Mouse (Mus musculus): ENCODE data around the gene Adgrg6. TPM values are rescaled to one million over a fixed set of nuclear protein-coding genes. Genes with fewer than 3 reads are reported as not detected.
A peak's percentile ranks its signal among the peaks of the same experiment; 100 is the strongest.

The Adgrg6 gene
- total RNA-seq, 2 experiments from 2014 or later: 2.9 to 3.2 TPM

DNA sequence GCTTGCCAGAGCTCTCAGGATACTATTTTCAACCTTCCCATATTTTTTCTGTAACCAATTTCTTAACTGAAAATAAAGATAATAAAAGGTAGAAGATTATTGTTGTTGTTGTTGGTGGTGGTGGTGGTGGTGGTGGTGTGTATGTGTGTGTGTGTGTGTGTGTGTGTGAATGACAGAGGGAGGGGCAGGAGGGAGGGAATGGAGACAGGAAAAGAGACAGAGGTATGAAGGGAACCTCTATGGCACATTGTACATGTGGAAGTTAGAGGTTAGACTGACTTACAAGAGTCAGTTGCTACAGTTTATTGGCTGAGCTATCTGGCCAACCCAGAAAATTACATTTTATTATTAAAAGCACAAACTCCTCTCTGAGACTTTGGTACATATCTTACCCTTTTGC lies 49.8 kb downstream of the Adgrg6 start:
- DNase-seq (ENCODE audit: low spot score in 2 of 2): no peak
- intact Hi-C loops (cut with DNase I): no loop called here

DNA sequence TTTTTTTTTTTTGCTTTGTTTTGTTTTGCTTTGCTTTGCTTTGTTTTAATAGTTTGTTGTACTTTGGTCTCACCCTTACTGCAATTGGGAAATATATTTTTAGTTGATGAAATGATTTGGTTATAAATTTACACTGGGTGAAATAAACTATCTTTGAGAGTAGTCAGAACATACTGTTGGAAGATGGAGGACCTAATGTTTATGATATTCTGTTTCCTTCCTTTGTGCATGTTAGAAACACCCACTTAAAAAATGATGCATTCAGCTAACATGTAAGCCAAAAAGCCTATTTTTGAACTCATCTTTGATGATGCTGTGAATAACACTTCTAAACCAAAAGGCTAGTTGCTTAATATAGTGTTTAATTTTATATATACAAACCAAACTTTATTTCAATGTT lies 50.3 kb downstream of the Adgrg6 start:
- DNase-seq (ENCODE audit: low spot score in 2 of 2): no peak
- intact Hi-C loops (cut with DNase I): no loop called here

DNA sequence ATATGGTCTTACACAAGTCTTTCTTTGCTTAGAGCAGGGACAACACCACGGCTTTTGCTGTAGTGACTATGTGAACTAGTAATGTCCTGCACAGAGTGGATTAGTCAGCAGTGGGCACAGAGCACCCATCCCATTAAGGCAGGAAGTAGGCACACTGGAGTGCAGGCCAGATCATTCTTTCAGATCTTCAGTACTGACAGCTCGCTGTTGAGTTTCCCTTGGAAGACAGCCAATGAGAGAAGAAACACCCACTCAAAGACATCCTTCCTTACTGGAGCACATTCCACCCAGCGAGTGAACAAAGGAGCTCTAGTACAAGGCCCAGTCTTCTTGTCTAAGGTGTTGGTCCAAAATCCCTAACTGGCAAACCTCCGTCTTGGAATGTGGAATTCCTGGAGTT lies 53.6 kb downstream of the Adgrg6 start:
- intact Hi-C loops (cut with DNase I): no loop called here
- no peak for DNase-seq (ENCODE audit: low spot score in 2 of 2)

DNA sequence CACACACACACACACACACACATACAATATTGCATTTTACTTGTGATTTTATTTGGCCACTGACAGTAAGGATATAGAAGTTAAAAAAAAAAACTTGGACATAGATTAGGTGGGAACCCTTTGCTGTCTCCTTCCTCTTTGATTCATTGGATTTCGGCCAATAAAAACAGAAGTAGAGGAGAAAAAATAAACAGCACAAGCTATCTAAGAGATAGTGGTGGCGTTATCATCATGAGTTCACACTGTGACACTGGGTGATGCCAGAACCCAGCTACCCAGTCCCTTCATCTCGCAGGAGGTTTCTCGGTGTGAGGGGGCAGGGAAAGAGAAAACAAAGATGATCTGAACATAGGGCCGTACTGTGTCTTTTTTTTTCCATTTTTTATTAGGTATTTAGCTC lies 62.2 kb downstream of the Adgrg6 start:
- intact Hi-C loops (cut with DNase I): no loop called here
- no peak for DNase-seq (ENCODE audit: low spot score in 2 of 2)

DNA sequence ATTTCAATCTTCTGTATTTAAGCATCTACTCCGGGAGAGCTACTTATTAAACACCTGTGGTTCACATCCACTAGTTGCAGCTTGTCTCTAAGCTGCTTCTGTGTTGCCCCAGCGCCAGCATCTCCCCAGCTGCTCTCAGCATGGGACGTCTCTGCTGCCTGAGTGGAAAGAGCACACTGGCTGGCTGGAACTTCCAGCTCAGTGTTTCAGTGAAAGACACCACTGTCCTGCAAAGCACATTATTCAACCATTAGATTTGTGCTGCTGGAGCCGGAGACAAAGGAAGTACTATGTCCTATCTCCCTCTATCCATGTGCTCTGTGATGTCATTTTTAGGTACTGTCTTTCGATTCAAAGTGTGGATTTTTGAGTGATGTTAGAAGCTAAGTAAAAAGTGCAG lies 63.0 kb downstream of the Adgrg6 start:
- intact Hi-C loops (cut with DNase I): no loop called here
- no peak for DNase-seq (ENCODE audit: low spot score in 2 of 2)

DNA sequence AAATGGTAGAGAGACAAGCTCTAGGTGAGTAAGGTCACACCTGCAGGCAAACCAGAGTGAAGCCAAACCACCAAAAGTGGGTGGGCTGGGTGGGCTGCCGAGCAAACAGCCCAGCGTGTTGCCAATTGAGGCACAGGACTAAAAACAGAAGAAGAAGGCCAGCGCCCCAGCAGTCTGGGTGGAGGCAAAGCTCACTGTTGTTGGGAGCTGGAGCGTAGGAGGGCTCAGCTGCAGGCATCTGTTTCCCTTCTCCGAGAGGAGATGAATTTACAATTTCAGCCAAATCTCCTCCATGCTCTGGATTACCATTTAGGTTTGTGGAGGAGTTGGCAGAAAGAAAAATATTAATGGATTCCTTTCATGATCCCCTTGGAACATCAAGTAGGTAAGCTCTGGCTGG lies 64.5 kb downstream of the Adgrg6 start:
- DNase-seq (ENCODE audit: low spot score in 2 of 2): peak; percentile 17 to 22
- intact Hi-C loops (cut with DNase I): no loop called here

DNA sequence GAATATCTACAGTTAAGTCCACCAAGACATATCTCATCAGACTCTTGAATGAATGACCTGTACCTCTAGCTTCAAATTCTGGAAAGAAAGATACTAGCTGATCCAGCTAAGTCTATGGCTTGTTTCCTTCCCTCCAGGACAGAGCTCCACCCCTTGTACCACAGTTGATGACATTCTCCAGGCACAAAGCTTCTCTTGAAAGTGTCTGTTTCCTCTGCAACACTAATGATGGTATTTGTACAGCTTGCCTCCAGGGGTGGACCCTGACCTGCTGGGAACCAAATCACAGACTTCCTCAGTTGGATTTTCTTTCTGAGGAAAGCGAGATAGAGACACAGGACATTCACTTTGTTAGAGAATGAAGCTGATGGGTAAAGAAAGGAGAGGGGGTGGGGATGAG lies 69.1 kb downstream of the Adgrg6 start:
- intact Hi-C loops (cut with DNase I): no loop called here
- DNase-seq (ENCODE audit: low spot score in 2 of 2): no peak

DNA sequence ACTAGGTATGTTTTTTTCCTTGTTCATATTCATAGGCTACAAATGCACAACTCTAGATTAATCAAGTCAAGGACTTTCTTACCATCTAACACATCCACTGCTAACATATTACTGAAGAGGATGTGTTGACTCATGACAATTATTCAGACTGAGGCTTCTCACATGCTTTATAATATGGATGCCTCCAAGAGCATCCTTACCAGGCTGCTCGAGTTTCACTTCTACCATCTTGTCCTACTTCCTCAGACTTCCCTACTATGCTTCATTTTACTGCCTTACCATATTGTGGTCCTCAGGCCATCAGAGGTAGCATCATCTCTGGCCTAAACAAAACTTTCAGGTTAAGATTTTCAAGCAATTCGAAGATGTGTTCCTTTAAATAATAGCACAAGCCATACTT lies 69.8 kb downstream of the Adgrg6 start:
- no peak for DNase-seq (ENCODE audit: low spot score in 2 of 2)
- intact Hi-C loops (cut with DNase I): no loop called here

DNA sequence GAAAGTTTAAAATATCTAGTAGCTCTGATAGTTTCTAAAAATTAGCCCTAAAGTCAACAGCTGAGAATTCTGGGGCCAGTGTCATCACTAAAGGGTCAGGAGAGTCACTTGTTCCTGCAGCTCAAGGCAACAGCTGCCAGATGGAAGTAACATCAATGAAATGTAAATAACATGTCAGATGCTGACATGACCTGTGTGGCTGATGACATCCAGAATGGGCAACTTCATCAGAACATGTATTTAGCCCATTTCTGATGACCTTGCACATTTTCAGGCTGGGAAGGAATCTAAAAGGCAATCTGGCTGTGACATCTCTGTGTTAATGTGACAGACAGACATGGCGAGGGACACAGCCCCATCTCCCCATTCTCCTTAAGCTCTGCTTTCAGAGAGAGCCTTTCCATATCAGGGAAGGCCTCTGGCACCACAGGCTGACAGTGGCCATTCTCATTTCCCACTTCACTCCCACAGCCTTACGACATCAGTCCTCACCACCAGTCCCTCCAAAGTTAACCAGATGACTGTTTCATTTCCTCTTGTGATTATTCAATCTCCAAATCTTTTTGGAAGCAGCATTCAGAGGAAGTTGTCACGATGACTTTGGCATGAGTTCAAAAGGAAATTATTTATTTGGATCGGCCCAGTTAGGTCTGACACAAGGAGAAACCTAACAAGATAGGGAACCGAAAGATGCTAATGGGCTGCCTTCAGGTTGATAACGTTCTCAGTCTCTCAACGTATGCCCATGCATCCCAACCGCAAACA lies 70.7 kb downstream of the Adgrg6 start:
- no peak for DNase-seq (ENCODE audit: low spot score in 2 of 2)
- intact Hi-C loops (cut with DNase I): no loop called here

DNA sequence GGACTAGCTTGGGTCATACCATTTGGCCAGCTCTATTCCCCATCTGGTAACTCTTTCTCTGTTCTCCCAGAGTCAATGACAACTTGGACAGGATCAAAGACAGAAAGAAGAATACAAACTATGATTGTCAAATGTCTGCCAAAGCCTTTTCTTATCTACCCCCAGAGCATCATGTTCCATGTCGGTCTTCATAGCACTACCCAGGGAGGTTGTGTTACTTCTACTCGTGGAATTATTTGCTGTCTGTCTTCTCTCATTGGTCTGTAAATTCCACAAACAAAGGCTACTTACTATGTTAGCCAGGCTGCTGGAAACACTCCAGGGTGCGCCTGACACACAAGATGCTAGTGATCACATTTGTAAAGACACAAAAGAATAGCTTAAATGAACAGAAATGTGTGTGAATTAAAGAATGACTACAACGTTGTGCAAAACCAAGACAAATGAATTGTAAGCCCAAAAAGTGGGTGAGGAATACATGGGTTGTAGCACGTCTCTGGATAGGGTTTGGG lies 74.4 kb downstream of the Adgrg6 start:
- intact Hi-C loops (cut with DNase I): no loop called here
- DNase-seq (ENCODE audit: low spot score in 2 of 2): no peak

DNA sequence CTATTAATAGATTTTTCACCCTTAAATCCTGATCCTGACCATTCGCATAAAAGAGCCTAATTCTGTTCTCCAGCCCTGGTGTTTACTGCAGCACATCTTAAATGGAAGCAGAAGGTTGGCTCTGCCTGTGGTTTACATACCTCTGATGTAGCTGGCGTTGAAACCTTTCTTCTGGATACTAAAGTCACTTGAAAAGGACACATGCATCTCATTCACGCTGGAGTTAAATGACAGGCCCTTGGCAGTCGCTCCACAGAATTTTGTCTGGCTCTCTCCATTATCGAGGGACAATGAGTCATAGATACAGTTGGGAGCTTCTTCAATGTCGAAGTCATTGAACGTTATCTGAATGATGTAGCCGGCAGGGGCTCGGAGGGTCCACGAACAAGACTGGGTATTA lies 76.8 kb downstream of the Adgrg6 start:
- DNase-seq (ENCODE audit: low spot score in 2 of 2): no peak
- intact Hi-C loops (cut with DNase I): no loop called here

DNA sequence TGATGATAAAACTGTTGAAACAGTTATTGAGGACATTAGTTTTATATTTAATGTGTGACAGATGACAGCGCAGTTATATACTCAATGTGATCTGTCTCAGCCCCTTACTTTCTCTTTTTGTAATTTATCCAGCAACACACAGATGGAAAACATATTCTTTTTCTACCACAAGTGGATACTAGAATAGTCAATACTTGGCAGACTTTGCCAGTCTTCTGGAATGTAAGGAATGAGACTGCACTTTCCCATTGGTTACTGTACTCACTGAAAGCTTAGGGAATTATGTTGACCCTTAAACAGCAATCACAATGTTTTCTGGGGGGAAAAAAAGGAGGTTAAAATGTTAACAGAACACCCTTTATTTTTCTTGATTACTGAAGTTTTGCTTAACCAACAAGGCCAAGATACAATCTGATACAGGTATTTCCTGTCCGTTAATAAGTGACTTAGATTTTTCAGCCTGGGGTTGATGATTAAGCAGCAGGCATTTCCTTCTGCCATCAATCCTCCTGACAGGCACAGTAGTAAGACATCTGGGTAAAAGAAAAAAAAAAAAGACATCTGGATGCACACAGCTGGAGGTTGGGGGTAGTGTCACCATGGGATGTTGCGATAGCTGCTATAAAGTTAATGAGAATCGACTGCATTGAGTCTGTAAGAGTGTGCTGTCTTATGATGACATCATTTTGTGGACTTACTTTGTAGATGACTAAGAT lies 81.5 kb downstream of the Adgrg6 start:
- no peak for DNase-seq (ENCODE audit: low spot score in 2 of 2)
- intact Hi-C loops (cut with DNase I): no loop called here

DNA sequence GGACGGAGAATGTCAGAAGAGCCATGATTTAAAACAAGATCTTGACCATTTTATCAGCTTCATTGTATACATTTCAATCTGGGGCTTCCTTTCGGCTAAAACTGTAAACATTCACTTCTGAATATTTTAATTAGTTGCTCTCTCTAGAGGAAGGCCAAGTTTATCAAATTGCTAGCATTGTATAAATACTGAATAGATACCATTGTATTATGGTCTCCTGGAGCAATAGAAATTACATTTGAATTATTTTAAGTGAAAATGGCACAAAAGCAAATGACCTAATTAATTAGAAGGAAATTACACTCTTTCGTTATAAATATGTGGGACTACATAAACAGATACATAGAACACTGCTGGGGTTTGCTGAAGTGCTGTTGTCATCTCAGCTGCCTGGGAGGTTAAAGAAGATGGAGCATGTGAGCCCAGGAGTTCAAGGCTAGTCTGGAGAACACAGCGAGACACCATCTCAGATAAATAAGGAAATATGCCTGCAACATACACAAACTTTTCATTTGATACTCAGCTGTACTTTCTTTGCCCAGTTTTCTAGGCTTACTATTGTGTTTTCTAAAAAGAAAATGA lies 84.4 kb downstream of the Adgrg6 start:
- intact Hi-C loops (cut with DNase I): no loop called here
- no peak for DNase-seq (ENCODE audit: low spot score in 2 of 2)

DNA sequence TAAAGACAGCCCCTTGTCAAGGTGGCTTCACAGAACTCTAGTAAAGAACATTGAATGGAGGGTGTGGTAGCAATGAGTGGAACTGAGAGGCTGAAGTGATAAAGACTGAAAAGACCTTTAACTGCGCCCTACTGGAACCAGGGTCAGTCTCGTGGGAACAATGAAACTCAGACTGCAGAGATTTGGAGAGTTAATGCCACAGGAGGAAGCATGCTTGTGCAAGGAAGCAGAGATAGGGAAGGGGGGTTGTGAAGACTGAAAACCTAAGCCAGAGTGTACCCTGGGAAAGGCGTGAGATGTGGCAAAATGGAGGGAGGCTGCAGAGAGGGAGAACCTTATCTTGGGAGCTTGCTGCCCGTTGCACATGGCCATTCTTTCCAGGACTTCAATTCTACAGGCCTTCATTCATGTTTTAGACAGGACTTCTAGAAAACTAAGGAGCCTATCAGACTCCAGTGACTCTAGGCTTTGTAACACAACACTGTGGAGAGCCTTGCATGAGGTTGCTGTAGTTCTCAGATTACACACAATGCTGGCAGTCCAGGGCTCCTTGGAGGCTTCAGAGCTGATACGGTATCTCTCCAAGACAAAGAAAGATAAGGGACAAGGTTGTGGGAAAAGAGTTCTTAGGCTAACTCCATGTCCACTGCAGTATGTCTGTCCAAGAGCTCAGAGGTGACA lies 85.1 kb downstream of the Adgrg6 start:
- DNase-seq (ENCODE audit: low spot score in 2 of 2): no peak
- intact Hi-C loops (cut with DNase I): no loop called here

DNA sequence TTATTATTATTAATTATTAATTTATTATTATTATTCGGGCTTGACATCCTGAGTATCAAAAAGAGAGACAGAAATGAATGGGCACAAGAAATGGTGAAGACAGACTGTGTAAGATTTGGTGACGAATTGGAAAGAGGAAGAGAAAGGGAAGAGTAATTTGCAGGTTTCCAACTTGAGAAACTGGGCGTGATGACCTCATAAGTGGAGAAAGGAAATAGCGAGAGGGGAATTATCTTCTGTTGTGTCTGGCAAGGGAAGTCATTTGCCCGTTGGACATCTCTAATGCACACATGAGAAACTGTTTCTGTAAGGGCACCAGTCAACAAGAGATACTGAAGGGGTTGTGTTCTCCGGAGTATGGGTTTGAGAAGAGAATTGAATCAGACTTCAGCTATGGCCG lies 85.6 kb downstream of the Adgrg6 start:
- intact Hi-C loops (cut with DNase I): no loop called here
- no peak for DNase-seq (ENCODE audit: low spot score in 2 of 2)

DNA sequence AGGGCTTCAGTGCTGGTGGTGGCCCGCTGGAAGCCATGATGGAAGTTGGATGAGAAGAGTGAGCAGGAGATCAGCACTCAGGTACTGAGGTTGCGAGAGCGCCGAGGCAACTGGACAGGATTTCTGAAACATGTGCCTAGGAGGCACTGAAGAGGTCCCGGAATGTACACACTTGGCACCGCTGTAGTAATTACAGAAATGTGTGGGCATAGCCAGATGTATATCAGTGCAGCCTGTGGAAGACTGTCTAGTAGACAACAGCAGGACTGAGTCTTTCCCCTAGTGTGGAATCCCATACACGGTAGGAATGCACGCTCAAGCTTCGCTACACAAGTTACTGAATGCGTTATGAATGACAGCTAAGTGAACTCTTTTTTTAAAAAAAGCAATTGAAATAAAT lies 86.1 kb downstream of the Adgrg6 start:
- intact Hi-C loops (cut with DNase I): no loop called here

DNA sequence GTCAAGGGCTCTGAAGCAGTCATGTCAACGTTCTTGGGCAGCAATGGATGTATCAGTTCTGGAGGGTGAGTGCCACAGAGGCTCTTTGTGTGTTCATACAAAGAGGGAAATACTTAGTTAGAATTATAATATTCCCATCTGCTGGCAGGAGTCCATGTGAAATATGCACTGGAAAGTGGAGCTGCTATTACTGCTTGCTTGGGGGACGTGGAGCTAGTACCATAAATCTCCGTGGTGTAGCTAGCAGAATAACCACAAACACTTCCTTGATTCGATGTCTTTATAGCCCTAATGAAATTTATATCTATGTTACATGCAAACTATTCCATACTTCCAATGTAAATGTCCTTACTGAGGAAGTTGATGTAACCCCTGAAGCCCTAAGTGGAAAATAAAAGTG lies 91.0 kb downstream of the Adgrg6 start:
- intact Hi-C loops (cut with DNase I): no loop called here
- no peak for DNase-seq (ENCODE audit: low spot score in 2 of 2)

More for the DNA sequence above, 86.1 kb downstream of the Adgrg6 start:
- DNase-seq (ENCODE audit: low spot score in 2 of 2): no peak

DNA sequence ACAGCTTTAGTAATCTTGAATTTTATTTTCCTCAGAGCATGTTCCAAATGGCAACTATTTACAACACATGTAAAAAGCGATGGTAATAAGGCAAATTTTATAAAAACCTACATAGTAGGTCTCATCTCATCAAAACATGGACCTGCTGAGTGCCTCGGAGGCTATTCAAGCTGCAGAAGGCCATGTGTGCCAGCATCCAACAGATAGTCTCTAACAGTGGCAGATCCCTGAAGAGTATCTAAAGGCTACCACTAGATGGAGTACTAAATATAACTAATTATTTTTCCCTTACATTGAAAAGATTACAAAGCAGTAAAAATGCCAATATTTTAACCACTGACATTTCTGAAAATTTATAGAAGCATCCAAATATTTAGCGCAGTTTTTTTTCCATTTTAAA lies 93.6 kb downstream of the Adgrg6 start:
- no peak for DNase-seq (ENCODE audit: low spot score in 2 of 2)
- intact Hi-C loops (cut with DNase I): loop anchor here (2.0 kb wide), 1 partner anchor 253 kb away; the partner anchor contains the start of genes Nmbr and Vta1

DNA sequence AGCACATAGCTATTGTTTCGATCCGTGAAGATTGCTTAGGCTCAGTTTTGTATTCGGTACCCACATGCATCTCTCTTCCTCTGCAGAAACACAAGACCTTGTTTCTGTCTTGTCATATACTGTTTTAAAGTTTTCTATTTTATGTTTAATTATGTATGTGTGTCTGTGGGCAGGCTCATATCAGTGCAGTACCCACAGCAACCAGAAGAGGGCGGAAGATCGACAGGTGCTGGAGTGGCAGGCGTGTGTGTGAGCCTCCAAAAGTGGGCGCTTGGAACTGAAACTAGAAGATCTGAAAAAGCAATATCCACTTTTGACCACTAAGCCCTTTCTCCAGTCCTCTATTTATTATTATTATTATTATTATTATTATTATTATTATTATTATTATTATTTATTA lies 95.4 kb downstream of the Adgrg6 start:
- intact Hi-C loops (cut with DNase I): loop anchor here (2.0 kb wide), 1 partner anchor 255 kb away; the partner anchor contains the start of genes Nmbr and Vta1
- DNase-seq (ENCODE audit: low spot score in 2 of 2): no peak

DNA sequence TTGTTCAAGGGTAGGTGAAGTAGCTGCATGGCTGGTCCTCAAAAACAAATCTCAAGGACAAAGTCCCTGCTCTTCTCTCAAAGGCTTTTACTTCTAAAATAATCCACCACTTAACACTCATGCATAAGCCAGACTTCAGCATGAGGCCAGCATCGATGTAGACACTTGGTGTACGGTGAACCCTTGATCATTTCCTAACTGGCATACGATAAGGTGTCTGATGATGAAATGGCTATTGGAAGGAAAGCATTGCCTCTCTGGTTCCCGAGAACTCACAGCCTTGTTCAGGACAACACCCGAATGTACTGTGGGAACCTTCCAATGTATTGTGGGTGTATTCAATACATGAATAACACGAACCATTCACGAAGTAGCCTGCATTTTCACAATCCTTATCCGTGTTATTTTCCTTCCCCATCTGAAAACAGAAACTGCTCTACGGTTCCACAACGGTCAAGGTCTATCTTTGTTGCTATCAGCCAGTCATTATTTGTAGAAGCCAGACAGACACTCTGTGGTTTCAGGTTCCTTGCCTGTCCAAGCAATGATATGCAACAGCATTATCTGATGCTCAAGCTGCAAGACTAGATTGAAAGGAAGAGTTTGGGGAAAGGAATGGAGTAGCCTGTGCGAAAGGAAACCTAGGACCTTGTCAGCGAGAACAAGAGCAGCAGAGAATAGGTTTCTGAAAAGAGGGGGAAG lies 99.7 kb downstream of the Adgrg6 start:
- intact Hi-C loops (cut with DNase I): no loop called here
- no peak for DNase-seq (ENCODE audit: low spot score in 2 of 2)

Measured in left cerebral cortex, postnatal 36 days (tissue).